Mouse (Mus musculus): ENCODE results near the gene Fgfr1op. TPM values are rescaled to one million over a fixed set of nuclear protein-coding genes. Genes with fewer than 3 reads are reported as not detected.

Gene Fgfr1op
- polyA plus RNA-seq (2017; shearing (Covaris generic)), result 25.5 TPM

GRCm38 (mm10) chr17:8164701-8165607, at the start of gene Fgfr1op:
TSS of gene Fgfr1op (plus strand) at chr17:8165501.

DNA sequence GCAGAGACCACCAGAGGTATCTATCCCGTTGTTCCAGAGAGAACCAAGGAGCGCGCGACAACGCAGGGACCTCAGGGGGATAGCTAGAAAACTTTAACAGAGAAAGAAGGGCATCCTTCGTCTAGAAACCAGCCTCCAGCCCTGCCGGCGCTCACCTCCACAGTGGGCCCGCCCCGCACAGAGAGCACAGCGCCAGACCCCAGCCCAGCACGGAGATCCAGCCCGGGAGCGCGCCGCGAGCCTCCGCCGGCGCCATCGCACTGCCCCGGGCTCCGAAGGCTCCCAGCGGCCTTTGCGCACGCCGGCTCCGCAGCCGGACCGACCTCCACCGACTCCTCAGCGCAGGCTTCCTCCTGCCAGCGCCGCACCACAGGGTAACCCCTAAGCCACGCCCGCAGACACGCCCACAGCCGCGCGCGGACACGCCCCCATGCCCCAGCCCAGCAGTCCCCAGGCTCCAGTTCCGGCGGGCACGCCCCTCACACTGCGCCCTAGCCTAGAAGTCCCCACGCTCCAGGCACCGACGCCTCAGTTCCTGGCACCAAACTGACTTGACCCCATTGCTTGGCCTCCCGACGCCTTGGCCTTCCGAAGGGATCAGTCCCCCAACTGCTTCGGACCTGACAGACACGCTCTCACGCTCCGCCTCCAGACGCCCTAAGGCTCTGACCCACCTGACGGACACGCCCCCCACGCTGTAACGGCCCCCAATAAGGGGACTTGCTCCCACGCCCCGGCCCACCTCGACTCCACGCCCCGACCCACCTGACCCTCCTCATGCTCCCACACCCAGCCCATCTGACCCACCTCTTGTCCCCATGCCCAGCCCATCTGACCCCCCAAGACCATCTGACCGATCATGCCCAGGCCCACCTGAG, 17.6 kb upstream of the Fgfr1op start, which contains the start of the genes Gm49673 and Rnaset2a:
Gene Gm49673 (minus strand): TSS at position 350 of the 878 bp plus-strand sequence.
Gene Rnaset2a (minus strand): TSS at position 659 of the 878 bp plus-strand sequence.

GRCm38 (mm10) chr17:8235743-8236142, 70.4 kb downstream of the Fgfr1op start, which contains the start of gene Ccr6:
TSS of gene Ccr6 (plus strand) at chr17:8236043.

Other genes with a start within 250 kb of the Fgfr1op start
- 507 TPM for gene Tagap, start 239.5 kb upstream of the Fgfr1op start, polyA plus RNA-seq (2017; shearing (Covaris generic))
- 19.6 TPM for gene Rsph3a, start 219.9 kb upstream of the Fgfr1op start, polyA plus RNA-seq (2017; shearing (Covaris generic))
- 0.44 TPM for gene Gm49673, start 17.7 kb upstream of the Fgfr1op start, polyA plus RNA-seq (2017; shearing (Covaris generic))
- gene Rnaset2a, start 17.4 kb upstream of the Fgfr1op start, polyA plus RNA-seq (2017; shearing (Covaris generic)), result 45.6 TPM
- gene Ccr6, start 70.5 kb downstream of the Fgfr1op start, polyA plus RNA-seq (2017; shearing (Covaris generic)), result 6.0 TPM
- gene Mpc1, start 117.4 kb downstream of the Fgfr1op start, polyA plus RNA-seq (2017; shearing (Covaris generic)), result 140 TPM
- gene Sft2d1, start 145.6 kb downstream of the Fgfr1op start, polyA plus RNA-seq (2017; shearing (Covaris generic)), result 175 TPM
- gene Prr18, start 172.0 kb downstream of the Fgfr1op start, polyA plus RNA-seq (2017; shearing (Covaris generic)), result 0.15 TPM
- 0.46 TPM for gene T2, start 190.5 kb downstream of the Fgfr1op start, polyA plus RNA-seq (2017; shearing (Covaris generic))

Measured in effector memory CD4-positive, alpha-beta T cell, adult 5 months (primary cell).